Mouse (Mus musculus): ENCODE measurements around the gene Enox1. TPM values are rescaled to one million over a fixed set of nuclear protein-coding genes. Genes with fewer than 3 reads are reported as not detected.

Enox1 gene
- polyA plus RNA-seq, 1 experiment from 2014 or later, result 0.09 TPM

- Histone ChIP-seq H3K4me3 (ENCODE audit: low read depth, low read length) (no peak overlapping the region), H3K27me3 (ENCODE audit: insufficient read depth, low read length) (no peaks in the 10 kb centered on the region), H3K27ac (ENCODE audit: low read depth) (no peak overlapping the region), H3K4me1 (ENCODE audit: insufficient read depth) (no peaks in the 10 kb centered on the region; the same call in 1 of the 2 replicates), H3K4me2 (ENCODE audit: low read depth, low read length) (no peak overlapping the region), H3K9me3 (ENCODE audit: low read length) (no peaks in the 10 kb centered on the region), H3K9ac (replicated peaks) (no peak overlapping the region), H3K36me3 (replicated peaks; ENCODE audit: insufficient read depth, low read length) (no peaks in the 10 kb centered on the region)
- 82% methylated on average over 6 of the region's 6 CpGs for WGBS (ENCODE audit: insufficient replicate concordance)
- TF ChIP-seq CTCF (IDR thresholded peaks at IDR 0.05; ENCODE audit: low read depth) (no peak), EP300 (IDR thresholded peaks at IDR 0.05; ENCODE audit: low read depth) (no peak)
- ATAC-seq (peak; percentile 71), DNase-seq (no peak)
Observed at GRCm38 (mm10) chr14:77490699-77491098, 334.1 kb downstream of the Enox1 start.

- DNase-seq (no peak), ATAC-seq (no peak)
- no peak for TF ChIP-seq EP300 (IDR thresholded peaks at IDR 0.05; ENCODE audit: low read depth)
- TF ChIP-seq CTCF (IDR thresholded peaks at IDR 0.05; ENCODE audit: low read depth), result no peak
- Histone ChIP-seq H3K4me2 (ENCODE audit: low read depth, low read length) (no peak overlapping the region), H3K4me1 (ENCODE audit: insufficient read depth) (no peaks in the 10 kb centered on the region; the same call in 1 of the 2 replicates), H3K27ac (ENCODE audit: low read depth) (no peak overlapping the region), H3K4me3 (ENCODE audit: low read depth, low read length) (no peak overlapping the region), H3K36me3 (replicated peaks; ENCODE audit: insufficient read depth, low read length) (no peaks in the 10 kb centered on the region), H3K9me3 (ENCODE audit: low read length) (no peaks in the 10 kb centered on the region), H3K27me3 (ENCODE audit: insufficient read depth, low read length) (no peaks in the 10 kb centered on the region), H3K9ac (replicated peaks) (no peak overlapping the region)
- 73% methylated on average over 2 of the region's 2 CpGs for WGBS (ENCODE audit: insufficient replicate concordance)
Observed at GRCm38 (mm10) chr14:77491731-77492130, 335.2 kb downstream of the Enox1 start.

GRCm38 (mm10) chr14:77499996-77500581, 343.5 kb downstream of the Enox1 start:
- no peak overlapping the region for H3K27ac ChIP-seq (ENCODE audit: low read depth)
- no peaks in the 10 kb centered on the region for H3K36me3 ChIP-seq (replicated peaks; ENCODE audit: insufficient read depth, low read length)
- DNase-seq, result no peak
- H3K9ac ChIP-seq (replicated peaks), result no peak overlapping the region
- H3K27me3 ChIP-seq (ENCODE audit: insufficient read depth, low read length), result no peaks in the 10 kb centered on the region
- 55% methylated on average over 6 of the region's 6 CpGs for WGBS (ENCODE audit: insufficient replicate concordance)
- ATAC-seq, result no peak
- H3K9me3 ChIP-seq (ENCODE audit: low read length), result no peaks in the 10 kb centered on the region
- no peak overlapping the region for H3K4me2 ChIP-seq (ENCODE audit: low read depth, low read length)
- H3K4me3 ChIP-seq (ENCODE audit: low read depth, low read length), result no peak overlapping the region
- TF ChIP-seq CTCF (IDR thresholded peaks at IDR 0.05; ENCODE audit: low read depth), result no peak
- no peak for TF ChIP-seq EP300 (IDR thresholded peaks at IDR 0.05; ENCODE audit: low read depth)
- H3K4me1 ChIP-seq (ENCODE audit: insufficient read depth), result no peaks in the 10 kb centered on the region

- DNase-seq, result no peak
- Histone ChIP-seq H3K4me1 (ENCODE audit: insufficient read depth) (no peaks in the 10 kb centered on the region), H3K27ac (ENCODE audit: low read depth) (no peak overlapping the region), H3K27me3 (ENCODE audit: insufficient read depth, low read length) (no peaks in the 10 kb centered on the region), H3K4me2 (ENCODE audit: low read depth, low read length) (no peak overlapping the region), H3K9me3 (ENCODE audit: low read length) (no peaks in the 10 kb centered on the region), H3K36me3 (replicated peaks; ENCODE audit: insufficient read depth, low read length) (no peaks in the 10 kb centered on the region), H3K4me3 (ENCODE audit: low read depth, low read length) (no peak overlapping the region), H3K9ac (replicated peaks) (no peak overlapping the region)
- ATAC-seq, result no peak
- 54% methylated on average over 12 of the region's 12 CpGs for WGBS (ENCODE audit: insufficient replicate concordance)
- no peak for TF ChIP-seq EP300 (IDR thresholded peaks at IDR 0.05; ENCODE audit: low read depth)
- TF ChIP-seq CTCF (IDR thresholded peaks at IDR 0.05; ENCODE audit: low read depth), result no peak
Observed at GRCm38 (mm10) chr14:77504458-77505135, 348.0 kb downstream of the Enox1 start.

GRCm38 (mm10) chr14:77506341-77506740, 349.8 kb downstream of the Enox1 start:
- ATAC-seq (no peak), DNase-seq (no peak)
- no peaks in the 10 kb centered on the region for H3K4me1 ChIP-seq (ENCODE audit: insufficient read depth)
- H3K27me3 ChIP-seq (ENCODE audit: insufficient read depth, low read length), result no peaks in the 10 kb centered on the region
- WGBS (ENCODE audit: insufficient replicate concordance), result 61% methylated on average over 9 of the region's 9 CpGs
- no peak overlapping the region for H3K27ac ChIP-seq (ENCODE audit: low read depth)
- H3K4me3 ChIP-seq (ENCODE audit: low read depth, low read length), result no peak overlapping the region
- no peak overlapping the region for H3K4me2 ChIP-seq (ENCODE audit: low read depth, low read length)
- no peaks in the 10 kb centered on the region for H3K36me3 ChIP-seq (replicated peaks; ENCODE audit: insufficient read depth, low read length)
- H3K9ac ChIP-seq (replicated peaks), result no peak overlapping the region
- no peaks in the 10 kb centered on the region for H3K9me3 ChIP-seq (ENCODE audit: low read length)
- TF ChIP-seq CTCF (IDR thresholded peaks at IDR 0.05; ENCODE audit: low read depth) (no peak), EP300 (IDR thresholded peaks at IDR 0.05; ENCODE audit: low read depth) (no peak)

- Histone ChIP-seq H3K4me3 (ENCODE audit: low read depth, low read length) (no peak overlapping the region), H3K36me3 (replicated peaks; ENCODE audit: insufficient read depth, low read length) (no peaks in the 10 kb centered on the region), H3K9me3 (ENCODE audit: low read length) (no peaks in the 10 kb centered on the region), H3K27ac (ENCODE audit: low read depth) (no peak overlapping the region), H3K27me3 (ENCODE audit: insufficient read depth, low read length) (no peaks in the 10 kb centered on the region), H3K9ac (replicated peaks) (no peak overlapping the region), H3K4me2 (ENCODE audit: low read depth, low read length) (no peak overlapping the region), H3K4me1 (ENCODE audit: insufficient read depth) (no peaks in the 10 kb centered on the region)
- TF ChIP-seq EP300 (IDR thresholded peaks at IDR 0.05; ENCODE audit: low read depth), result no peak
- WGBS (ENCODE audit: insufficient replicate concordance), result 74% methylated on average over 12 of the region's 12 CpGs
- ATAC-seq (no peak), DNase-seq (no peak)
Observed at GRCm38 (mm10) chr14:77508036-77508435, 351.5 kb downstream of the Enox1 start.
